Mouse (Mus musculus): Measurements from ENCODE around the gene Comt. TPM values are rescaled to one million over a fixed set of nuclear protein-coding genes. Genes with fewer than 3 reads are reported as not detected.
A peak's percentile ranks its signal among the peaks of the same experiment; 100 is the strongest.

Comt gene
- polyA plus RNA-seq (2015; fragmentation: Nextera tagmentation; extraction: Ambion mirVana): 128 and 142 TPM in 2 replicates

DNA sequence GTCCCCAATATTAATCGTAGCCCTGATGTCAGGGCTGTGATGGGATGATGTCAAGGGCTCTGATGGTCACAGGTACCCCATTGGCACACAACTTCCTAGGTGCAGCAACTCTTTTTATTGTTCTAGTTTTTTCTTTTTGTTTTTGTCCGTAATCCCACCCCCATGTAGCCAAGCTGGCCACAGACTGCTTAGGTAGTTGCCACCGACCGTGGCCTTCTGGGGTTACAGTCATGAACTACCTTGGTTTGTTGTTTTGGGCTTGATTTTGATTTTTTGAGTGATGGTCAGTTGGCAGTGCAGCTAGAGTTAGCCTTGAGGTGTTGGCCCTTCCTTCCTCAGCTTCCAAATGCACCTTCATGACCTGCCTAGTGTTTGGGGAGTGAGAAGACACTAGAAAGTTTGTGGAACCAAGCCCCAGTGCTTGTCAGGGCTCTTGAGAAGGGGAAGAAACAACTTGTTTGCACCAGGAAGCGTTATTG lies at the start of gene Comt:
TSS of gene Comt (minus strand) at position 51 of the 479 bp plus-strand sequence.
- Histone ChIP-seq H3K4me1 (ENCODE audit: control insufficient read depth, insufficient read depth, low read length) (peaks cover 37% of the 10 kb centered on the region), H3K36me3 (ENCODE audit: control insufficient read depth, insufficient read depth) (peaks cover 8% of the 10 kb centered on the region), H3K9me3 (replicated peaks; ENCODE audit: control insufficient read depth, low read length) (no peaks in the 10 kb centered on the region), H3K27ac (ENCODE audit: low read length) (peak within 1 kb of the TSS; percentile 81), H3K27me3 (ENCODE audit: control insufficient read depth, insufficient read depth, low read length) (no peaks in the 10 kb centered on the region), H3K9ac (ENCODE audit: low read length) (peak within 1 kb of the TSS; percentile 85), H3K4me3 (ENCODE audit: low read length) (peak within 1 kb of the TSS; percentile 78), H3K4me2 (ENCODE audit: low read depth, low read length) (peak within 1 kb of the TSS; percentile 96)
- WGBS: 54% methylated on average over 5 of the region's 5 CpGs
- ATAC-seq (replicated peaks; ENCODE audit: extremely low read depth, insufficient read depth, low FRiP score): no peak

DNA sequence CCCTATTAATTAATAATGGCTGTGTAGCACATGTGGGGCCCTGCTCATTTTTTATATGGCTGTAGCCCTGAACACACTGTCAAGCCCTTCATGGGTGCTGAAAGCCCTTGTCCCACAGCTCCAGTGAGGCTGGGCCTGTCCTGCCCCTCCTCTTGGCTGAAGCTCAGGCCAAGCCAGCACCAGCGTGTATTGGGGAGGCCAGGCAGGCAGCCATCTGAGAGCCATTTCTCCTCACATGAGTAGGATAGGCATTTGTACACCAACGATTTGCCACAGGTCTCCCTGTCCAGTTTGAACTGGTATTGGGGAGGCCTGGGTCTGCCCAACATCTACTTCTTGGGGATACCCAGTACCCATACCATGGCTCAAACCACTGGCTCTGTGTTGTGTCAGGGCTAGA lies 47.4 kb upstream of the Comt start:
- Histone ChIP-seq H3K27ac (ENCODE audit: low read length) (no peak overlapping the region), H3K36me3 (ENCODE audit: control insufficient read depth, insufficient read depth) (peaks cover 6% of the 10 kb centered on the region), H3K9me3 (replicated peaks; ENCODE audit: control insufficient read depth, low read length) (no peaks in the 10 kb centered on the region), H3K9ac (ENCODE audit: low read length) (no peak overlapping the region), H3K27me3 (ENCODE audit: control insufficient read depth, insufficient read depth, low read length) (no peaks in the 10 kb centered on the region), H3K4me1 (ENCODE audit: control insufficient read depth, insufficient read depth, low read length) (no peaks in the 10 kb centered on the region), H3K4me2 (ENCODE audit: low read depth, low read length) (no peak overlapping the region), H3K4me3 (ENCODE audit: low read length) (no peak overlapping the region)
- WGBS: 85% methylated on average over 2 of the region's 2 CpGs
- ATAC-seq (replicated peaks; ENCODE audit: extremely low read depth, insufficient read depth, low FRiP score): no peak

DNA sequence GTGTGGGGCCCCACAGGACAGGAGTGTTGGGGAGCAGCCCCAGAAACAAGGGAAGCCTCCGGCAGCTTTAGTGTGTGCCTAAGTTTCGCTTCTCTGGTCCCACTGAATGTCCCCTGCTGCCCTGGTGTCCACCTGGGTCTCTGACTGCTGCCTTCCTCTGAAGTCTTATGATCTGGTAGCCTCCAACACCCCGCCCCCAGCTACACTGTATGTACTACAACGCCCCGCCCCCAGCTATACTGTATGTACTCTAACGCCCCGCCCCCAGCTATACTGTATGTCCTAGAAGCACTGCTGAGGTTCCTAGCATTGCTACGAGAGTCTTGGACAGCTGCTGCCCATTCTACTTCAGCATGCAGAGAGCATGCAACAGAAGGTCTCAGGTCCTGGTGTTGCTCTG lies 46.3 kb upstream of the Comt start:
- 83% methylated on average over 8 of the region's 8 CpGs for WGBS
- Histone ChIP-seq H3K27ac (ENCODE audit: low read length) (no peak overlapping the region), H3K4me3 (ENCODE audit: low read length) (no peak overlapping the region), H3K9me3 (replicated peaks; ENCODE audit: control insufficient read depth, low read length) (no peaks in the 10 kb centered on the region), H3K4me2 (ENCODE audit: low read depth, low read length) (no peak overlapping the region), H3K36me3 (ENCODE audit: control insufficient read depth, insufficient read depth) (peaks cover 6% of the 10 kb centered on the region), H3K9ac (ENCODE audit: low read length) (no peak overlapping the region), H3K27me3 (ENCODE audit: control insufficient read depth, insufficient read depth, low read length) (no peaks in the 10 kb centered on the region), H3K4me1 (ENCODE audit: control insufficient read depth, insufficient read depth, low read length) (no peaks in the 10 kb centered on the region)
- no peak for ATAC-seq (replicated peaks; ENCODE audit: extremely low read depth, insufficient read depth, low FRiP score)

GRCm38 (mm10) chr16:18472416-18472815 lies 45.8 kb upstream of the Comt start:
- Histone ChIP-seq H3K4me3 (ENCODE audit: low read length) (no peak overlapping the region), H3K4me1 (ENCODE audit: control insufficient read depth, insufficient read depth, low read length) (no peaks in the 10 kb centered on the region), H3K4me2 (ENCODE audit: low read depth, low read length) (no peak overlapping the region), H3K27me3 (ENCODE audit: control insufficient read depth, insufficient read depth, low read length) (no peaks in the 10 kb centered on the region), H3K36me3 (ENCODE audit: control insufficient read depth, insufficient read depth) (peaks cover 6% of the 10 kb centered on the region), H3K9me3 (replicated peaks; ENCODE audit: control insufficient read depth, low read length) (no peaks in the 10 kb centered on the region), H3K9ac (ENCODE audit: low read length) (no peak overlapping the region), H3K27ac (ENCODE audit: low read length) (no peak overlapping the region)
- 83% methylated on average over 4 of the region's 4 CpGs for WGBS
- ATAC-seq (replicated peaks; ENCODE audit: extremely low read depth, insufficient read depth, low FRiP score): no peak

GRCm38 (mm10) chr16:18471976-18472375 lies 45.3 kb upstream of the Comt start:
- ATAC-seq (replicated peaks; ENCODE audit: extremely low read depth, insufficient read depth, low FRiP score): no peak
- H3K9me3 ChIP-seq (replicated peaks; ENCODE audit: control insufficient read depth, low read length): no peaks in the 10 kb centered on the region
- 72% methylated on average over 6 of the region's 6 CpGs for WGBS
- no peak overlapping the region for H3K27ac ChIP-seq (ENCODE audit: low read length)
- no peak overlapping the region for H3K4me2 ChIP-seq (ENCODE audit: low read depth, low read length)
- no peaks in the 10 kb centered on the region for H3K4me1 ChIP-seq (ENCODE audit: control insufficient read depth, insufficient read depth, low read length)
- H3K27me3 ChIP-seq (ENCODE audit: control insufficient read depth, insufficient read depth, low read length): no peaks in the 10 kb centered on the region
- H3K4me3 ChIP-seq (ENCODE audit: low read length): no peak overlapping the region
- H3K36me3 ChIP-seq (ENCODE audit: control insufficient read depth, insufficient read depth): peaks cover 6% of the 10 kb centered on the region
- no peak overlapping the region for H3K9ac ChIP-seq (ENCODE audit: low read length)

GRCm38 (mm10) chr16:18471381-18471955 lies 44.8 kb upstream of the Comt start:
- Histone ChIP-seq H3K27ac (ENCODE audit: low read length) (no peak overlapping the region), H3K4me2 (ENCODE audit: low read depth, low read length) (no peak overlapping the region), H3K36me3 (ENCODE audit: control insufficient read depth, insufficient read depth) (peaks cover 6% of the 10 kb centered on the region), H3K4me1 (ENCODE audit: control insufficient read depth, insufficient read depth, low read length) (no peaks in the 10 kb centered on the region), H3K9me3 (replicated peaks; ENCODE audit: control insufficient read depth, low read length) (no peaks in the 10 kb centered on the region), H3K27me3 (ENCODE audit: control insufficient read depth, insufficient read depth, low read length) (no peaks in the 10 kb centered on the region), H3K9ac (ENCODE audit: low read length) (no peak overlapping the region; the same call in 1 of the 2 replicates), H3K4me3 (ENCODE audit: low read length) (no peak overlapping the region)
- no peak for ATAC-seq (replicated peaks; ENCODE audit: extremely low read depth, insufficient read depth, low FRiP score)
- 56% methylated on average over 11 of the region's 11 CpGs for WGBS

DNA sequence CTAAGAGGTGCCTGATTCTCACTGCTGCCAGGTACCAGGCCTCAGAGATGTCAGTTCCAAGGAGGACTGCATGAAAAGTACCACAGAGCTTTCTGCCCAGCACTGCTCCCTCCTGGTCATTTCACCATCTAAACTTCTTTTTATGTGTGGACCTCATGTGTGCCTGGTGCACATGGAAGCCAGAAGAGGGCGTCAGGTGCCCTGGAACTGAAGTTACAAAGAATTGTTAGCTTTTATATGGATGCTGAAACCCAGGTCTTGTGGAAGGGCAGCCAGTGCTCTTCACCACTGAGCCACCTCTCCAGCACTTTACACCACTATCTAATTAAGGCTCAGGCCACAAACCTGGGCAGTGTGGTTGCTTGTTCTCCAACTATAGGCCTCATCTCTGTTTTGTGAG lies 44.2 kb upstream of the Comt start:
- Histone ChIP-seq H3K9ac (ENCODE audit: low read length) (no peak overlapping the region), H3K9me3 (replicated peaks; ENCODE audit: control insufficient read depth, low read length) (no peaks in the 10 kb centered on the region), H3K4me2 (ENCODE audit: low read depth, low read length) (no peak overlapping the region), H3K27me3 (ENCODE audit: control insufficient read depth, insufficient read depth, low read length) (no peaks in the 10 kb centered on the region), H3K27ac (ENCODE audit: low read length) (no peak overlapping the region), H3K36me3 (ENCODE audit: control insufficient read depth, insufficient read depth) (peaks cover 6% of the 10 kb centered on the region), H3K4me3 (ENCODE audit: low read length) (no peak overlapping the region), H3K4me1 (ENCODE audit: control insufficient read depth, insufficient read depth, low read length) (no peaks in the 10 kb centered on the region)
- no peak for ATAC-seq (replicated peaks; ENCODE audit: extremely low read depth, insufficient read depth, low FRiP score)
- WGBS: 44% methylated on average over 1 of the region's 1 CpGs

- peaks cover 11% of the 10 kb centered on the region for H3K4me1 ChIP-seq (ENCODE audit: control insufficient read depth, insufficient read depth, low read length)
- 60% methylated on average over 3 of the region's 3 CpGs for WGBS
- no peak overlapping the region for H3K4me2 ChIP-seq (ENCODE audit: low read depth, low read length)
- H3K9ac ChIP-seq (ENCODE audit: low read length): no peak overlapping the region
- no peak overlapping the region for H3K27ac ChIP-seq (ENCODE audit: low read length)
- no peaks in the 10 kb centered on the region for H3K9me3 ChIP-seq (replicated peaks; ENCODE audit: control insufficient read depth, low read length)
- no peak overlapping the region for H3K4me3 ChIP-seq (ENCODE audit: low read length)
- no peak; the same call in 1 of the 2 replicates for ATAC-seq (replicated peaks; ENCODE audit: extremely low read depth, insufficient read depth, low FRiP score)
- no peaks in the 10 kb centered on the region for H3K27me3 ChIP-seq (ENCODE audit: control insufficient read depth, insufficient read depth, low read length)
- peaks cover 3% of the 10 kb centered on the region; the same call in 1 of the 2 replicates for H3K36me3 ChIP-seq (ENCODE audit: control insufficient read depth, insufficient read depth)
These were observed 37.6 kb upstream of the Comt start for GRCm38 (mm10) chr16:18464271-18464670.

GRCm38 (mm10) chr16:18462598-18462997 lies 35.9 kb upstream of the Comt start:
- H3K27me3 ChIP-seq (ENCODE audit: control insufficient read depth, insufficient read depth, low read length): no peaks in the 10 kb centered on the region
- H3K9ac ChIP-seq (ENCODE audit: low read length): no peak overlapping the region
- ATAC-seq (replicated peaks; ENCODE audit: extremely low read depth, insufficient read depth, low FRiP score): no peak
- peaks cover 16% of the 10 kb centered on the region for H3K4me1 ChIP-seq (ENCODE audit: control insufficient read depth, insufficient read depth, low read length)
- WGBS: 53% methylated on average over 8 of the region's 8 CpGs
- no peak overlapping the region for H3K27ac ChIP-seq (ENCODE audit: low read length)
- no peak overlapping the region for H3K4me3 ChIP-seq (ENCODE audit: low read length)
- H3K4me2 ChIP-seq (ENCODE audit: low read depth, low read length): no peak overlapping the region
- H3K9me3 ChIP-seq (replicated peaks; ENCODE audit: control insufficient read depth, low read length): no peaks in the 10 kb centered on the region
- 0 out of 2 replicates have a peak, but pooled peaks cover 3% of the 10 kb centered on the region for H3K36me3 ChIP-seq (ENCODE audit: control insufficient read depth, insufficient read depth)

Measured in heart, embryonic 16.5 days (tissue).